Mouse (Mus musculus) liver (tissue): ENCODE measurements around the gene Nrcam.
A peak's percentile ranks its signal among the peaks of the same experiment; 100 is the strongest.

Experiments
- DNase-seq: peaks from one replicate; pipeline ENCODE4 v3.0.0-alpha.2; 2020; ENCODE audit warnings: mixed read lengths

Gene Nrcam

DNA sequence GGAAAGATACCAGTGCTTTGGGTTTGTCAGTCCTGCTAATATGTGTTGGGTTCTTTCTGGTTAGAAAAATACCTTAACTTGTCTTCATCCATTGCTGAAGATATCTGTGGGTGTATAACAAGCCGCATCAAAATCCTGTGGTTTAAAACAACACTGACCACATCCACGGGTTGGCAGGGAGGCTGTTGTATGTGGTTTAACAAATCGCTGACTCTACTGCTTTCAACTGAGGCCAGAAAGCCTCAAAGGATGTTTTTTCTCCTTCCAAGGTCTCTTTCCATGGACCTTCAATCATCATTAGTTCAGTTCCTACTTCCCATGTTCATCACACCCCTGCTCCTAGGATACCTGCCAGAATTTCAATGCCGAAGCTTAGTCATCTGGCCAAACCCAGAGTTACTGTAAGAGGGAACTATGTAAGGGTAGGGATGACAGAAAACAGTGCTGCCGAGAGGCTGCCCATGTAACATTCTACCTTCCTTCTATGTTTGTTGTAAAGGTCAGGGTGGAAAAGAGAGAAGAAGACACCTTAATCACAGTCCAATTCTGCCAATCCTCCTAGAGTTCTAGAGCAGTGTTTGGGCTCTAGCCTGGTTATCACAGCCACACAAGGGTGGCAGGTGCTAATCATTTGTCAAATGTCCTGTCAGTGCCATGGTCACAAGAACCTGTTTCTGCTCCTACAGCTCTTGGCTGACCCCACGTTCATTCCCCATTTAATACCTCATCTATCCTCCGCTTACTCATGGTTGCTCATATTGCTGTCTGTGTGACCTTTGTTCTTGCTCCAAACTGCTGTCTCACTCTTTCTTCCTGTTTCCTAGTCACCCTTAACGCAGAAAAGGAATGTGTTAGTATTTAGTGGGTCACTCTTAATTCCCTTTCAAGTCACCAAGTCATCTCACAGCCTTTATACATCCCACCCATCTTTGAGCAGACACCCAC, 196.2 kb downstream of the Nrcam start:
- no peak for DNase-seq

DNA sequence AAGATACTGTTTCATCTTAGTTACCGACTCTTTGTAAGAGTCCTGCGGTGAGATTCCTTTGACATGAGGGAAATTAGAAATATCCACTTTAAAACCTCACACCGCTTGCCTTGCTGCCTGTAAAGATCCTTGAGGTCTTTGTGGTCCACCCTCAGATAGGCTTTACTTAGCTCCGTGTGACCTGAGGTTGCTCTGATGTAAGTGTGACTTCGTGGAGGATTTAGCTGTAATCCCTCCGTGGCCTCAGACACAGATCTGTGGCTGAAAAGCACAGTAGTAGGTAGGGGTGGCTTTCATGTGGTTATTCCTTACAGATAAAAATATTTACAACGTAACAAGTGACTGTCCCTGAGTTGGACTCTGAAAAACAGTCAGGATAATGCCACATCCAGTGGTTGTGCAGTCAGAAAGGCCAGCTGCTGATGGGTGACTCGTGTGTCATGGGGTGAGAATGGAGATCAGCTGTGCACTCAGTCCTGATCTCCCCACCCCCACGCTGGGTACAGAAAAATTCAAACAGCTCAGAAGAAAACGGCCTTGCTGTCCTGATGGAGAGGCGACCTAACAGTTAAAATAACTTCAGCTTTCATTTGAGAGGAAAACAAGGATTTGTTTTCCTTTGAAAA, 199.8 kb downstream of the Nrcam start:
- no peak for DNase-seq

DNA sequence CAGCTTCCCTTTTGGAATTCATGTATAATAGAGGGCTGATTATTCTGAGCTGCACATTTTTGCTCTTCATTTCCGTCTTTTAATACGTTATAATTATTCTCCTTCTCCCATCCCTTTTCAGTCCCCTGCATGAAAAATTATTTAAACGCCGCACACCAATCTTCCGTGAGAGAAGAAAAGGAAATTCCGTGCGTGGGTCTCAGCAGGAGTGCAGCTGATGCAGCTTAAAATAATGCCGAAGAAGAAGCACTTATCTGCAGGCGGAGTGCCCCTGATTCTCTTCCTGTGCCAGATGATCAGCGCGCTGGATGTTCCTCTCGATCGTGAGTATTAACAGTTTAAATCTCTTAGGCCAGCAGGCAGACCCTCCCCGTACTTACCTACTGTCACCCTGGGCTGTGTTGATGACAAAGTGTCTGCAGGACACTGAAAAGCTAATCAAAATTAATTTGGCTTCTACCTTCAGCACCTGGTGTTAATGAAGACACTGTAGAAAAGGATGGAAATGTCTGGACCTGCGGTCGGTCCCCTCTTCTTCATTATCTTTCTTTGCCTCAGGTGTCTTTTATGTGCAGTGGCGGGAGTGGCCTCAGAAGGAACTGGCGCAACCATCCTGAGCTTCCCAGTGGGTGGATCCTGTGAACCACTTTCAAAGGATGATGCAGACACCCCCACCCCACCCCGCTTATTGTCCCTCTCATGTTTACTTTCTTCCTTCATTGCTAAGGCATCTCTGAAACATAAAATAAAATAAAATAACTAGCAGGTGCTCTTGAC, 203.8 kb downstream of the Nrcam start:
- DNase-seq: no peak

DNA sequence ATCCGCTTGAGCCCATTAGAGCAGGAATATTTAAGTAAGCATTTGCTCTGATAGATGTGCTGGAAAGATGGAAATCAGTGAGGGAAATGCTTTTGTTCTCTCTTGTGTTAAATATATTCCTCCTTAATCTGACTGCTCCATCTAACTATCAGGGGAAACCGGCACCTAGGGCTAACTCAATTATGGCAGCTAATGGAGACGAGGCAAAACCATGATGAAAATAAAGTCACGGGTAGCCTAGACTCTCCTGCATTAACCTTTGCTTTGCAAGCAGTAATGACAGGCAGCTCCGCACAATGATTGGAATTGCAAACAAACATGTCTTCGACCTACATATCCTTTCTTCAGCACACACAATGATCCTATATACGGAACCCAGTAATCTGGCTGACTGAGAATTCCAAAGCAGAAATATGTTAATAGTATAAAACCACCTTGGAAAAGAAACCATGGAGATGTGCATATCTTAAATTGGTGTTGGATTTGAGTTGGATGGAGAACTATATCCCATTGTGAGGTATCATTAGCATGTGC, 205.5 kb downstream of the Nrcam start:
- DNase-seq: no peak

DNA sequence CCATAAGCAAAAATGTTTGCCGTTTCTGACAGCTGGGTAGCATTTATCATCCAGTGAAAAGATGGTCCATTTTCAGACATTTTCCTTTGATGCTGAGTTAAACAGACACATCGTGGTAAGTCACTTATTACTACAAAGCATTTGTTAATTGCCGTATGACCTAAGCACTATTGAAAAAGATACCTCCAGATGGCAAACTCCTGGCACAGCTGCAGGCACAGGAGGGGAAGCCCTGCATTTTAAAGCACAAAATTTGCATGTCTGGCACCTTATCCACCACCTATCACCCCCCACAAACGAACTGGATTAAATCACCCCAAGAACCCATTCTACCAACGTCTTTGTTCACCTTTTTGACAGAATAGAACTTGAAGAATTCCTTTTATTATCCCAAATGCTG, 206.9 kb downstream of the Nrcam start:
- no peak for DNase-seq

DNA sequence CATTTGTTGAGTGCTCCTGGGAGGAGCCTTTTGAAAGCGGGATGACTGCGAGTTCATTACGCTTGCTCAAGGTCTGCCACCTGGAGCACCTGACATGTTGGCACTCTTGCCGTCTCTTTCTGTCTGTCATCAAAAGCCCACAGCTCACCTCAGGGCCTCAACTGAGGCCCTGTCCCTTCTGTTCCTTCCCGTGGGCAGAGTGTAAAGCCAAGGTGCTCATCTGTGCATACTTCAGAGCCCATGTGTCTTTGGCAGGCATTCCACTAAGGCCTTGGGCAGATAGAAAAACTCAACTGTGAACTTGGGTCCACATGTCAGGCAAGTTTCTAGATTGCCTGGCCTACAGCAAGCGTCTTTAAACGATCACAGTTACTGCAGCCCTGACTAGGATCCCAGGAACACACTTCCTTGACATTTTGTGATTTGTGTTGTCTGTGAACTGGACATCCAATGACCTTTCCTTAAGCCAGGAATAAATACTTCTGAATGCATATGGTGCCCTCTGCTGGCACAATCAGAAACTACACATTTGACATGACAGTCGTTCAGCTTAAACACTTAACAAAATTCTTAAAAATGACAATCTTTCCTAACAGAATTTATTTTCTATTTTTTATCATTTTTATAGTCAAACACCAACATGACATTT, 219.2 kb downstream of the Nrcam start:
- peak; percentile 54 for DNase-seq

DNA sequence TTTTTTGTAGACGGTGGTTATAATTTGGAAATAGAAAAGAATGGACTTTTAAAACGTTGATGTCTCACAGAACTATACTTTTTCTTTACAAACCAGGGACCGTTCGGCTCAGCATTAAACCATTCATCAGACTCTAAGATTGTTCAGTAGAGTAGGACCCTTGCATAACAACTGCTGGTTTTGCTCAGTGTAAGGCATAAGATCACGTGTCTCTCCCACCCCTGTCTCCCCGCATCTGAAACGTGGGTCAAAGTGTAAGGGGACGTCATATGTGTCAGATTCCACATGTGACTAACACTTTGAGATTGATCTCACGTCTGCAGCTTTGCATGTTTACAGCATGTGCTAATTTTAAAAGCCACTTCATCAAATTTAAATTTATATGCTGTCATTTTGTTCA, 219.8 kb downstream of the Nrcam start:
- no peak for DNase-seq

DNA sequence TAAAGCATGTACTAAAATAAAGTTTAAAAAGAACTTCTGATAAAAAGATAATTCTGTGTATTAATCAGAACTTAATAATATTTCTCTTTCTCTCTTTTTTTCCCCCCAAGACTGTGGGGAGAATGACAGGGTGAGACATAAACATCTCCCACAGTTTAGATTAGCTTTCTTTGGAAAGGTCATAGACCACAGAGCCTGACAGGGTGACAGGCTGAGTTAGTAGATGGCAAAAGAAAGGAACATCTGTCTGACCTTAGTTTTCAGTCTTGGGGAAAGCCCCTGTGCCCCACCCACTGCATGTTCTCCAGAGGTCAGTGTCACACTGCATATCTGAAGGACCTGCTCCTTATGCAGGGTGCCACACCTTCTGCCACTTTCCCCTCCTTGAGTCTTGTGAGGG, 222.9 kb downstream of the Nrcam start:
- DNase-seq: no peak

DNA sequence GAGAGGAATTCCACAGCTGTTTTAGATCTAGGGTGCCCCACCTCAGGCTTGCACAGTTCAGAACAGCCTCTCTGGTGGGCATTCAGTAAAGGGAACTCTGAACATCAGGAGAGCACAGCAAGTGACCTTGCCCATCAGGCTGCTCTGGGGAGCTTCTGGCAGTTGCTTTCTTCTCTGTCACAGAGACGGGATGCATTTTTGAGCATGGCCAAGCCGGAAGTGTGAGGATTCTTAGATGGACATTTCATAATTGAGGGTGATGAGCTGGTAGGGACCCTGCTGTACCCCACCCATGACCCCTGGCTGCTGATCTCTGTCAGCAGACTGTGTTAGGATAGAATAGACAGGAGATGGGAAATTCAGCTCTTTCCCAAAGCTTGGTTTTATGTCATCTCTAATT, 225.4 kb downstream of the Nrcam start:
- no peak for DNase-seq

DNA sequence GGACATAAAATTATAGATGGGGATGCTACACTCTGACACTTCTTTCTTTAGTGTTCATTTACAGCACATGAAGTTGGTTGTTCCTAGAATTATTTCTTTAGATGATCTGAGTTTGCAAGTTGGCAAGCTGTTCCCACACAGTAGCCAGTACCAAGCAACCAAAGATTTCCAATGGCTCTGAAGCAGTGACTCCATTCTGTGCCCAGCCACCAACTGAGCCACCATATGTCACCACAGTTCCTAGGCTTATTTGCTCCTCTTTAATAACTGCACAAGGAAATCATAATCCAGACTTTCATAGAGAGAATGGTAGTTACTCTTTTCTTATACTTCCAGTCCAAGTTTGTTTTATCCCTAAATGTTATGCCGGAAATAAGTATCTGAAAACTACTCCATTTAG, 226.1 kb downstream of the Nrcam start:
- no peak for DNase-seq

DNA sequence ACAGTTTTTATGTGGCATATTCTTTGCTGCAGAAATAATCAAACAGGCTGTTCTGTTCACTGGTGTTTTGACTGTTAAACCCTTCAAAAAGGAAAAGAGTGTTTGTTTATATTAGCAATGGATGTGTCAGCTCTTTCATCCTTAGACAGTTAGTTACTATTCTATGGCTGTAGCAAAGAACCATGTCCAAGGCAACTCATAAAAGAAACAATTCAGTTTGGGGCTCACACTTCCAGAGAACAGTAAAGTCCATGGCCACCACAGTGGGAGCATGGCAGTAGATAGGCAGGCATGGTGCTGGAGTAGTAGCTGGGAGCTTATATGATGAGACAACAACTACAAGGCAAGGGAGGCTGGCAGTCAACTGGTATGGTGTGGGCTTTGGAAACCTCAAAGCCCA, 231.3 kb downstream of the Nrcam start:
- no peak for DNase-seq

DNA sequence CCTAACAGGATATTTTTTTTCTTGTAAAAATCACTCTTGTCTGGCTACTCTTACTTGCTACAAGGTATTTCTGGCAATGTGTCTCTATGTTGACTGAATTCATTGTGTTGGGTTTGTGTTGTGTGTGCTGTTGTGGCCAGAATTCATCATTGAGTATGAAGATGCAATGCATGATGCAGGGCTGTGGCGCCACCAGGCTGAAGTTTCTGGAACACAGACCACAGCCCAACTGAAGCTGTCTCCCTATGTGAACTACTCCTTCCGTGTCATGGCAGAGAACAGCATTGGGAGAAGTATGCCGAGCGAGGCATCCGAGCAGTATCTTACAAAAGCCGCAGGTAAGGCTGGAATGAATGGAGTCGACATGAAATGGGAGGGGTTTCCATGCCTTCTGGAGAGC, 241.4 kb downstream of the Nrcam start:
- no peak for DNase-seq

DNA sequence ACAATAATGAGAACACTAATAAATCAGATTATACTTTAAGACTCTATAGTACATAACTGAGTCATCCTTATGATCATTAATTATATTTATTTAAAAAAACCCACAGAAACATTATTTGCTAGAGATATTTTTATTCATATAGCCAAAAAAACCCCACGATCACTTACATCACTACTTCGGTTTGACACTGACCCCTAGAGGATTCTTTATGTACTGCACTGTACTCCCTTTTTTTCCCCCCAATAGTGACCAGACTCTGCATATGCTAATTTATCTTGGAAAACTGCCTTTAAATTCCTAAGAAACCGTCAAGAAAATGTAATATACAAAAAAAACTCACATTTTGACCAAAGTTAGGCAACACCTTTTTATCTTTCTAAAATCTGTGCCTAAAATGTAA, 244.0 kb downstream of the Nrcam start:
- no peak for DNase-seq

DNA sequence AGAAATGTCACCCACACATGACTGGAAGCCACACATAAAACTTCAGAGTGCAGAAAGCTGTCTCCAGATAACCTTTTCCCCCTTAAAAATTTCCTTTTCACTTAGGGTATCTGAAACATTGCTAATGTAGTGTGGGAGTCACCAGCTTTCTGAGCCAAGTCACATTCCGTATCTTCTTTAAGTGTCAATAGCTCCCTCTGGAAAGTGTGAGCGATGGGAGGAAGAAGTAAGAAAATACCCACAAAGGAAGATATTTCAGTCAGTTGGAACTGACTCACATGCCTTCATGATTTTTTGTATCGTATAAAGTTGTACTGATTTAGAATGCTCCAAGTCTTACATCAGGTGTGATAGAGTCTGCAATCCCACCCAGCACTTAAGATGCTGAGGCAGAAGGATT, 245.5 kb downstream of the Nrcam start:
- DNase-seq: no peak

DNA sequence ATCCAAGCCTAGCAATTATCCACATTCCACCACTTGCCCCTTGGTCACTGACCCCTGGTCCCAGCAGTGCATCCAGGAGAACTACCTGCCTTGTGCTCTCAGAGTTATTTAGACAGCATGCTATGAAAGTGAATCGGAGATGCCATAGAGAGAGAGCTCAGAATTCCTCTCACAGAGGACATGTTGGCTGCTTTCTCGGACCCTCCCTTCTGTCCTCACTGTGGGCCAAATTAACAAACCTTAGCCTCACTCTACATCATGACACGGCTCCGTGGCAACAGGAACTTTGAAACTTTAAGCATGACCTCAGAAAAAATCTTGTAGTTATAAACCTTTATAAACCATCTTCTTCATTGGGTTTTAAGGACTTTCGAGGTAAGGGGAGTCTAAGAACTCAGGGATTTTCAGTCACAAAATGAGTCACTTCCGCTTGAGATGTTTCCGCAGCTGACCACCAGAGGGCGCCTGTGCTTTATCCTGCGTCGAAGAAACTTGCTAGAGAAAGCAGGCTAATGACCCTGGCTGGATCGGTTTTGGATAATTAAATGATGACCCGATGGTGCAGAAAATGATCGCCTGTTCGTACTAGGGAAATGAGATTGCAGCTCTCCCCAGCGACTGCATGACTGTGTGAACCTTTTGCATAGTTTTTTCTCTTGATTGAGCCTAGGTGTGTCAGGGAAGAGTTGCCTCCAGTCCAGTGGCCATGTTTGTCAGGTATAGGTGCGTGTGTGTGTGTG, 272.9 kb downstream of the Nrcam start:
- peak; percentile 60 for DNase-seq

DNA sequence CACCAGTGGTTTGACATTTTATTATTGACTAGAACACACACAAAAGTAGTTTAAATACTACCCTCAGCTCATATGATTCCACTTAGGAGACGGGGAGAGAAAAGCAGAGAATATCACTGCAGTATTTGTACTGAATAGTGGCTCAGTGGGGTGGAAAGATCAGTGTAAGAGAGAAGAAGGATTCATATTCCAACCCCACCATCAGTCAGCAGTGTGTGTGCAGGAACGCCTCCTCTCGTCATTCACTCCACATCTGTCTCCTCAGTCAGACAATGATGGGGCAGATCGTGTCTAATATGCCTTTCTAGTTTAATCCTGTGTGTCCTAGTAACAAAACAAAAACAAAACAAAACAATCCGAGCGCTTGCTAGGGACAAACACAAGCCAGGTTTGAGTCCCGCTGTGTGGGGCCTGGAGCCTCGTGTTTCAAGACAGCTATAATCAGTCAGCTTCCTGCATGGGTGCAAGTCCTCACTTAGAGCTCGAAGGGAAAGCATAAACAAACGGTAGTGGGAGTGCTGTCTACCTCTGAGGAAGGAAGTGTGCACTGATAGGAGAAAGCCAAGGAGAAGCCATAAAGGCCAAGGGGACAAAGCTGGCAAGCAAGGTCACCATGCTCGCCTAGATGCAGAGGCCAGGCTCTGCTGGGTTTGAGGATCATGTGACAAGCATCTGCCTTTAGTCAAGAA, 273.7 kb downstream of the Nrcam start:
- no peak for DNase-seq

DNA sequence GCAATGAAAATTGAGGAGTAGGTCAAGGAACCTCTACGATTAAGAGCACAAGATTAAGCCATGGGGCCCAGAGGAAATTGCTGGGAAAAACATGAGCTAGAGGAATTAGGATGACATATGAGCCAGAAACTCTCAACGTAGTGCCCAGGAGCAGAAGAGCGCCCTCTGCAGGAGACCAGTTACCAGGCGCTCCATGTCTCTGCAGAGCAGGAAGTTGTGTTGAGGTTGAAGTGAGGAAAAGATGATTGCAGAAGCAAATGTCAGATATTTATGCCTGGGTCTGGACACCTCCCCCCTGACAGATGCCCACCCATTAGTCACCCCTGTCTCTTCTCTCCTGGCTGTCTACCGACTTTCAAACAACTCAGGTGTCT, 274.3 kb downstream of the Nrcam start:
- peak; percentile 3 for DNase-seq

DNA sequence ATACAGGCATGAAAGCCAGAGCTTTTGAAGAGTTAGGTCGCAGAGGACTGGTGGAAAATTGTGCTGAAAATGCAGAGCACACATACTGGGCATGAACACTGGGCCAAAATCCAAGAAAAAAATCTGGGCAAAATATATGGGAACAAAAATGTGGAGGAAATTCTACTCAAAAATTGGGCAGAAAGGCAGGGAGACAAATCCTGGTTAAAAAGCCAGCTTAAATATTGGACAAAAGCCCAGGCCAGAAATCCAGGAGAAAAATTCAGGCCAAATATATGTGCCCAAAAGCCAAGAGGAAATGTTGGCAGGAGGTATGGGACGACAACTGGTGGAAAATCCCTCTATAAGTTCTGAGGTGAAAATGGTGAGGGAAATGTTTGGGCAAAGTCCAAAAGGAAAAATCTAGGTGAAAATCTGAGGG, 288.3 kb downstream of the Nrcam start:
- DNase-seq: no peak

DNA sequence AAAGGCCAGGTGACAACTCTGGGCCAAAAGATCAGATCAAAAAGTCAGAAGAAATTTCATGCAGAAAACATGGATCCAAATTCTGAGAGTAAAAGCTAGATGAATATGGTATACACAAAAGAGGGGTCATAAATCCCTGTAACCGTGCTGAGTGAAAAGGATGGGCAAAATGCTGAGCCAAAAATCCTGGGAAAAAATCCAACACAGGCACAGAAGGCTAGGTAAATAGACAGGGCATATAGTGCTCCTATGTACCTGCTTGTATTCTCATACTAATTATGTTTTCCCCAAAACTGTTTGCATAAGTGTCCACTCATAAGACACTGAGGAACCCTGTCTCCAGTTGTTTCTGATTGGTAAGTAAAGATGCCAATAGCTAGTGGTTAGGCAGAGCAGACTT, 288.8 kb downstream of the Nrcam start:
- no peak for DNase-seq

DNA sequence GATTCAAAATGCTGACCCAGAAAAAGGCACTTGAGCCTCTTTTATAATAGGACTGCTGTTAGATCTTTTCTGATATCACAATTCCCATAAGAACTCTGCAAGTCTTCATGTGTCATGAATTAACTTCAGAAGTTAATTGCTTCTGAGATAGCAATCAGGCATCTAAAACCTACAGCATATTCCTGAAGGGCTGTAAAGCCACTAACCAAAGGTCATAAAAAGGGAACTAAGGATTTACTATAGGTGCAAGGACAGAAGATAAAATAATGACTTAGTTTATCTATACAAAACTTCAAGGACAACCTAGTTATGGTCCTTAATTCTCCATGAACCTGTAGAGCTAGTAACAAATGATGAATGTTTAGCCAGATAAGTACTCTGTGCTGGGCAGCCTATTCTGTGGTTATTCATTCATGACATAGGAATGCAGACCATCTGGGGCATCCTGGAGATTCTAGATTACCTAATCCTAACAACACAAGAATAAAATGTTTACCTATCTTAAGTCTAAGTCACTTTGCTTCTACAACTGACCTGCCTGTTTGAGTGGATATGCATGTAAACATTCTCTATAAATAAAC, 310.7 kb downstream of the Nrcam start:
- DNase-seq: no peak

DNA sequence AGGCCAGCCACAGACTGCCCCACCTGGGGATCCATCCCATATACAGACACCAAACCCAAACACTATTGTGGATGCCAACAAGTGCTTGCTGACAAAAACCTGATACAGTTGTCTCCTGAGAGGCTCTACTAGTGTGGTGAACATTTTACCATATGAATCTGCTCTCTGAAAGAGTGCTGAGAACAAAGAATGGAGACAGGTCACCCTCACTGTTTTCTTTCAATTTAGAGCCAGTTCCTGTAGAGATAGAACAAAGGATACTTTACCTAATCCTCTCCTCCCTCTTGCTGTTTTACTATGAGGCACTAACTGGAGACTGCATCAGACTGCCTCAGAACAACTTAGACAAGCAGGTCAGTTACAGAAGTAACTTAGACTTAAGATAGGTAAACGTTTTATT, 311.9 kb downstream of the Nrcam start:
- no peak for DNase-seq
